Mouse (Mus musculus) spleen, adult 18-20 months (tissue): ENCODE results near the gene Dkk3.

Source experiments
- DNase-seq, 2 experiments: peaks; one replicate each; pipeline ENCODE4 v3.0.0; 2022; ENCODE audit warnings: mixed read lengths in 2 of 2

Dkk3 gene

DNA sequence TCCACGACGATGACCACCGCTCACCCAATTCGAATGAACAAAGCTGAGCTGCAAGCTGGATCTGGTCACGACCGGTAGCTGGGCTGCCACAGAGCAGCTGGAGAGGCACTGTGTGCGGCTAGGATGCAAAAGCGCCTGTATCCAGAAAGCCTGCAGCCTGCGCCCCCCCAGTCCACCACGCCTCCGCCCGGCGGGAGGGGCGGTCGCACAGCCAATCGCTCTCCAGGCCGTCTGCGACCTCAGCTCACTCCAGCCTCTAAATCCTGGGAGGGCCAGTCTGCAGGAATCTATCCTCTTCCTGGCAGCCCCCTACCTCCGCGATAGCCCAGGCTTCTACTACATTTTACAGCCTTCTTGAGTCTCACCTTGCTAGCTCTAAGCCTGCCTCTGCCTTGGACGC, at the start of gene Dkk3:
TSS of gene Dkk3 (minus strand) at position 116 of the 400 bp plus-strand sequence.
- no peak for DNase-seq

DNA sequence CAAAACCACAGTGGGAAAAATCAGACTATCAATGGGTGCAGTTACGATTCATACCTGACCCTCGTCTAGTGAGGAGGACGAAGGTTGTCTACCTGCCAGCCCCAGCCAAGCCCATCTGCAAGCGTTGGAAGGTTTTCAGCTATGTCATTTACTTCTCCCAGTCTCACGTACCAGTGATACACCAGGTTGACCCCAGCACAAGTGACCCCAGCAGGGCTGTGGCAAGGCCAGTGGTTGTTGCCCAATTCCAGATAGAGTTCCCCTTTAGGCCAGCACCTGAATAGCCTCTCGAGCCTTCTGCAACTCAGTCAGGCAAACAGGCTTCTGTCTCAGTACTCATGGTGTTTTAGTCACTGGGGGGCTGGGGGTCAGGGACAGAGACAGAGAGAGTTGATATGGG, 48.9 kb upstream of the Dkk3 start:
- DNase-seq = no peak

DNA sequence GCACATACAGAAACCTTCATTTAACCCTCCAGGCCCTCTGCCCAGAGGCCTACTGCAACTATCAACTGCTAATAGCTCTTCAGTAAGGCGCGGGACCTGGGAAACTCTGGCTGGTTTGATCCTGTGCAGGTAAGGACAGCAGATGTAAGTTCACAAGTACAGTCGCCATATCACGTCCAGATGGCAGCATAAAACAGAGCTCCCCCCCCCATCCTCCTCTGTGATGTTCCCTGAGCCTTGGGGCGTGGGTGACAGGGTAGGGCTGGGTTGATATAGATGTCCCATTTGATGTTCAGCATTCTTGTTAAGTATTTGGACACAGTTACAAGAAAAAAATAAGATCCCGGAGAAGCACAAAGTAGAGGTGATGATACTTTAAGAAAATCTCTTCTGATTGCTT, 46.7 kb upstream of the Dkk3 start:
- DNase-seq = no peak

- no peak for DNase-seq
These were observed 45.6 kb upstream of the Dkk3 start for GRCm38 (mm10) chr7:112204380-112204963.

DNA sequence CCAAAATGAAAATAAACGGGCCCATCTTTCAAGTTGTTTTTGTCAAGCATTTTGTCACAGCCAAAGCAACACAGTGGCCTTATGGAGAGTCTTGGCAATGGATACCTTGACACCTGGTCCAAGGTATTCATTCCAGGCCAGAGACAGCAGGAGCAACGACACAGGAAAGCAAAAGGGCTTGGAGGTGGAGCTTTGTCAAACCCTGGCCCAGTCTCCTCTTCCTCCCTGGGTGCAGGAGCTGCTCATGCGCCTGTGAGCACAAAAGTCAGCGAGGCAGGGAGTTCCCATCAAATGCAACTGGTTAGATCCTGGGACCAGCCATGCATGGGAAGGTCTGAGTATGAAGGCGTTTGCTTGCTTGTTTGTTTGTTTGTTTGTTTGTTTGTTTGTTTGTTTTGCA, 45.1 kb upstream of the Dkk3 start:
- no peak for DNase-seq

DNA sequence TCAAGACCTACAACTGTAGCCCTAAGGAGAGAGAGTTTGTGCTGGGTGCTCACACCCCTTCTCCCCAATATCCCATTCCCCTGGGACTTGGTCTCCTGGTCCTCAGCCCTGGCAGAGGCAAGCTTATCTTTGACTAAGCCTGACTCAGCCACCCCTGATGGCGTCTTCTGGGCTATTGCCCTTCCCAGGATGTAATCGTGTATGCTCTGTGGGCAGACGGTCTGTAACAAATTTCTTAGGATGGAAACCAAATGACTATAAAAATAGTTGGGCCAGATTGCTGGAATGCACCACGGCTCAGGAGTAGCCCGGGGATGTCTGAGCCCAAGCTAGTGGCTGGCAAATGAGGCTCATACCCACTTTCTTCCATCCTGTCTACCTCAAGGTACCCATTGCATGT, 44.0 kb upstream of the Dkk3 start:
- DNase-seq = no peak

GRCm38 (mm10) chr7:112202194-112202593, 43.3 kb upstream of the Dkk3 start:
- no peak for DNase-seq

DNA sequence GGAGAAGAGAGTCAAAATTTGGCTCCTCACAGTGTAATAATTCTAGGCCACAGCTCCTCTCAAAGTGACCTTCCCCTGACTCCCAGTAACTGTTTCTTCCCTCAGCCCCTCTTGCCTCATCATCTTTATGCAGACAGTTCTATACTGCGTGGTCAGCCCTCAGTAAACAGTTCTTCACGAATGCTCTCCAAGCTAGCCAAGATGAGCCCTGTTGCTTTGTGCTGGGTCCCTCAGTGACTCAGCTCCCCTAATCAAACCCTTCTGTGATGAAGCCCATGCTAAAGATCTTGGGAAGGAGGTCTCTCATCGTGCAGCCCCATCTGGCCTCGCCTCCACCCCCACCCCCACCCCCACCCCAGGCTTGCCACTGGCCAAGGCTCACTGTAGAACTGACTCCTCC, 41.9 kb upstream of the Dkk3 start:
- DNase-seq = no peak

- no peak for DNase-seq
These were observed 40.5 kb upstream of the Dkk3 start for GRCm38 (mm10) chr7:112199343-112199742.

- no peak for DNase-seq
These were observed 38.6 kb upstream of the Dkk3 start for GRCm38 (mm10) chr7:112197461-112197860.

GRCm38 (mm10) chr7:112194286-112194685, 35.4 kb upstream of the Dkk3 start:
- no peak for DNase-seq

- DNase-seq = no peak
These were observed 33.9 kb upstream of the Dkk3 start for GRCm38 (mm10) chr7:112192778-112193177.

GRCm38 (mm10) chr7:112192237-112192636, 33.4 kb upstream of the Dkk3 start:
- DNase-seq = no peak

DNA sequence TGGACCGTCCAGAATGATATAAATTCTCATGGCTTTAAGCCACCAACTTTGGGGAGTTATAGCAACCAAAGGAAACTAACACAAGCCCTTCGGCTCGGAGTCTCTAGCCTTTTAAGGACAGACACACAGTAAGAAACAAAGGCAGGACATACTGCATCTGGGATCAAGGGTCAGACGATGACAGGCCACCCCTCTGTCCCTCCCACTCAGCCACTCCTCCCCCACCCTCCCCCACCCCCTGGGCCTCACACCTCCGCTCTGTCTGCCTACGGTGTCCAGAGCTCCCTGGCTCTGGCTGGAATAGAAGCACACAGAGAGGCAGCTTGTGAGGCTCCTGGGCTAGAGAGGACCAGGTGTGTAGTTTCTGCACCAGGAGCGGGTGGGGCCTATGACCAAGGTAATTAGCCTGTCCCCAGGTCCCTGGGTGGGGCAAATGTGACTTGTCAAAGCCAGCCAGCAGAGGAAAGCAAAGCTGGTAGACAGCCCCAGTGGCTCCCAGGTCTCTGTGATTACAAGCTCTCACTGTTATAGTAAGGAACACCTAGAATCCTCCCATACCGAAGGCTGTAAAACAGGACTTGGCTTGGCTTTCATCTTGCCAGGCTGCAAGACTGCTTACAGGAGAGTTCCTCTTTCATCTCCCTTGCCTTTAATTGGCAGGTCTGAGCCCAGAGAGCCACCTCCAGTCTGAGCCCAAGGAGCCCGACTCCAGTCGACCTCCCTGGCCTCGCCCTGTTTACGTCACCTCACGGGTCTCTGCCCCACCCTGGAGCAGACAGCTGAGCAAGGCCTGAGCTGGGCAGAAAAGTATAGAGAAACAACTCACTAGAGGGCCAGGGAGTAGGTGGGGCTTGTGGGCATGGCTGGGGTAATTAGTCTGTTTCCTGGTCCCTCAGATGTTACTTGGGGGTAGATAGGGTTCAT, 28.9 kb upstream of the Dkk3 start:
- no peak for DNase-seq

DNA sequence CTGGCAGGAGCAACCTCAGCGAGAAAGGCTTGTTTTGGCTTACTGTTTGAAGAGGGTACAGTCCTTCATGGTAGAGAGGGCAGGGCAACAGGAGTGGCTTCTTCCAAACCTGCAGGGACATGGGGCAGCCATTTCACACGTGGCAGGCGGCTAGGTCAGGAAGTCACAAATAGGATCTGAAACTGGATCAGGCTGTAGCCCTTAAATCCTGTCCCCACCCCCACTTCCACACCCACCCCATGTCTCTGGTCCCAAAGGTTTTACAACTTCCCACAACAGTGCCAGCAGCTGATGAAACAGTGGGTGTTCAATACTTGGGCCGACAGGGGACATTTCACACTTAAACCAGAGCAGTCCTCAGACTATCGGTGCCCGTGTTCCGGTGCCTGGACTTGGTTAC, 28.0 kb upstream of the Dkk3 start:
- DNase-seq = no peak

DNA sequence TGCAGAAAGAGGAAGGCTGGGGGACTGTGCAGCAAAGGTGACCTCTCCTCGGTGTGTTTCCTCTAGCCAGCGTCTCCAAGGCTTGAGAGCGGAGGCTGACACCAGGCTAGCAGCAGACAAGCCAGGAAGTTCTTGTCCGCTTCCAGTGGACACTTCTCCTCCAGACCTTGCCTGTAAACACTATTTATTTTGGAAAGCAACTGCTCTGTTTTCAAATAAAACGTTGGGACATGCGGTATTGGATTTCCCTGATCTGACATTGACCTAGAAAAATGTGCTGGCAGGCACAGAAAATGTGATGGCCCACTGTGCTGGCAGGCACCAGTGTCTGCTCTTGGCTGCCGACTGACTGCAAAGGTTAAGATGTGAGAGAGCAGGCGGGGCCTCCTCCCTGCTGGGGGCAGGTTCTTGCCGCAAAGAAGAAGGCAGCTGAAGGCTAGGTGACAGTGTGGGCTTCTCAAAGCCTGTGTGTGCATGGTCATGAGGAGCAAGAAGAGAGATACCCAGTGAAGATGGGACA, 26.4 kb upstream of the Dkk3 start:
- DNase-seq = no peak

DNA sequence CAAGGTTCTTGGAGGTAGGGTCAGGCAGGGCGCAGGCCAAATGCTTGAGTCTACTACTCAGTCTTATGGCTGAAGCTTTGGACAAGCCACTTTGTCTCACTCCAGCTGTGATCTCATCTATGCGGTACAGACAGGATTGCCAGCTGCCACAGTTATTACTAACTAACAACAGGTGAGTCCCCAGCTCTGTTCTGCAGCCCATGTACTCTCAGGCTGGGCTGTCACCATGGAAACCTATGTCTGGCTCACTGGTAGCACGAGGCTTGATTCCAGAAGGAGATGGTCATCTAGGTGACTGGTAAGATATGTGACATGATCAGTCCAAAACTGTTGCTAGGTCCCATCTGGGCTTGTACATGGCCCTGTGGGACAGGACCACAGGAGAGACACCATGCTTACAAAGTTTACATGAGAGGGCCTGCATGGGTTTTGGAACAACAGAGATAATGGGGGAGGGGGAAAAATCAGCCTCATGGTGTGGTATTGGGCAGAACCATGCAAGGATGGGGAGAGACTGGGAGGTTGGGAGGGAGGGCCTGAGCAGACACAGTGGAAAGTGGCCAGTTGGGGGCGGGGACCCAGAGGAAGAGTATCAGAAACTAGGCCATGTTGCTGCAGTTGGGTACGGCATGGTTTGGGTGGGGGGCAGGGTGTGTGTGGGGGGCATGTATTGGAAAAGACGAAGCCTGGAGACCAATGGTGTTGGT, 25.8 kb upstream of the Dkk3 start:
- DNase-seq = no peak

GRCm38 (mm10) chr7:112183258-112183841, 24.5 kb upstream of the Dkk3 start:
- DNase-seq = peak; percentile 45 to 63

- DNase-seq = peak; percentile 18 to 43
These were observed 21.4 kb upstream of the Dkk3 start for GRCm38 (mm10) chr7:112180235-112180705.

DNA sequence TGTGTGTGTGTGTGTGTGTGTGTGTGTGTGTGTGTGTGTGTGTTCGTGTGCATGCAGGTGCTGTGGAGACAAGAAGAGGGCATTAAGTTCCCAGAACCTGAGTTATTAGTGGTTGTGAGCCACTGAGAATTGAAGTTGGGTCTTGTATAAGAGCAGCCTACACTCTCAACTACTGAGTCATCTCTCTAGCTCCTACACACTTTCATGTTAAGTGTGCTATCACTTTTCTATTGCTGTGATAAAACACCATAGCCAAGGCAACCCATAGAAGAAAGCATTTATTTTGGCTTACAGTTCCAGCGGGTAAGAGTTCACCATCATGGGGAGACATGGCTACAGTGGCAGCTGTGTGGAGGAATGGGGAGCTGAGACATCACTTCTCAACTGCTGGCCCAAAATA, 17.8 kb upstream of the Dkk3 start:
- no peak for DNase-seq

DNA sequence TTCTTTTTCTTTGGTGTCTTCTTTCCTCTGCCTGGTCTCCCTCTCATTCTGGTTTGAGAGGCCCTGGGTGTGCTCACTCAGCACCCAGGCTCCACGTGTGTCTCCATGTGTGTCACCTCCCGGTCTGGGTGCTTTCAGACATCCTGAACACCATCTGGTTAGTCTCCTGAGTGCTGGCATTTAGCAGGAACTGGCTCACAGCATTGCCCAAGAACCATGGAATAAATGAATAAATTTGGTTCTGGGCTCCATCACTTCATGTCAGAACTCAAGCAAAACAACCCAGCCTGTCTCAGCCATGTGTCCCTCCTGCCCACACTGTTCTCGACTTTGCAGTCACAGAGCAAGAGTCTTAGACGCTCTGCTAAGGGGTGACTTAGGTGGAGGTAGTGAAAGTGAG, 13.8 kb upstream of the Dkk3 start:
- no peak for DNase-seq

GRCm38 (mm10) chr7:112169955-112170692, 11.3 kb upstream of the Dkk3 start:
- no peak for DNase-seq
